Mouse (Mus musculus): ENCODE measurements around the gene Iqcg.

The Iqcg gene

GRCm38 (mm10) chr16:32972535-32972934 lies 83.5 kb downstream of the Iqcg start:
- DNase-seq: no peak

Data from embryo, embryonic 11 days (tissue).